Mouse (Mus musculus): ENCODE measurements at regions not wholly inside any gene's neighbourhood (a gene's known extent, or its start where the extent isn't known, plus 50 kb on each side); places are given as distances from the start of the nearest gene placed in this dataset.

- no peak for TF ChIP-seq TAL1 (IDR thresholded peaks at IDR 0.05; ENCODE audit: low read length)
- no peak for TF ChIP-seq GATA1 (IDR thresholded peaks at IDR 0.05; ENCODE audit: low read length)
Observed at GRCm38 (mm10) chr7:64073781-64074180, 79.9 kb upstream of the Trpm1 start.

Measured in erythroblast, embryonic 14.5 days (primary cell).